Mouse (Mus musculus) heart, embryonic 12.5 days (tissue): Measurements from ENCODE around the gene Spsb1. TPM values are rescaled to one million over a fixed set of nuclear protein-coding genes. Genes with fewer than 3 reads are reported as not detected.

Experiments used
- ATAC-seq: fragments of 200-750 bp; cut with Nextera tagmentation; 2 replicates; pipeline ENCODE4 v1.8.0; 2017; ENCODE audit warnings: moderate TSS enrichment, moderate library complexity; ENCODE audit not compliant: insufficient number of reproducible peaks, low FRiP score
- H3K27ac ChIP-seq: fragments of 300-500 bp; sonication (generic); 2 replicates; pipeline ENCODE4 v1.5.1; 2016; ENCODE audit warnings: mild to moderate bottlenecking, moderate library complexity; ENCODE audit not compliant: poor library complexity, severe bottlenecking
- H3K27me3 ChIP-seq: fragments of 300-500 bp; sonication (generic); replicated peaks from 2 replicates; pipeline ENCODE4 v1.6.1; 2016; ENCODE audit warnings: mild to moderate bottlenecking, moderate library complexity
- H3K36me3 ChIP-seq: fragments of 300-500 bp; sonication (generic); 2 replicates; pipeline ENCODE4 v1.6.1; 2016; ENCODE audit warnings: mild to moderate bottlenecking, moderate library complexity
- H3K4me1 ChIP-seq: fragments of 300-500 bp; sonication (generic); replicated peaks from 2 replicates; pipeline ENCODE4 v1.6.1; 2016; ENCODE audit warnings: mild to moderate bottlenecking
- H3K4me2 ChIP-seq: fragments of 300-500 bp; sonication (generic); 2 replicates; pipeline ENCODE4 v1.6.1; 2016; ENCODE audit warnings: mild to moderate bottlenecking, moderate library complexity
- H3K4me3 ChIP-seq: fragments of 300-500 bp; sonication (generic); 2 replicates; pipeline ENCODE4 v1.5.1; 2016; ENCODE audit warnings: mild to moderate bottlenecking
- H3K9ac ChIP-seq: fragments of 300-500 bp; sonication (generic); 2 replicates; pipeline ENCODE4 v1.6.1; 2016; ENCODE audit warnings: mild to moderate bottlenecking, moderate library complexity
- H3K9me3 ChIP-seq: fragments of 300-500 bp; sonication (generic); replicated peaks from 2 replicates; pipeline ENCODE4 v1.6.1; 2016; ENCODE audit warnings: mild to moderate bottlenecking, moderate library complexity
- WGBS: fragments of 180-500 bp; shearing (Covaris S2); methylation state at CpG from one replicate; pipeline ENCODE4 v1.1.7; 2016; 5-methylcytosine and 5-hydroxymethylcytosine counted together
- polyA plus RNA-seq: library from polyadenylated mRNA; unstranded; fragments of >200 nt; fragmentation: Nextera tagmentation; extraction: Ambion mirVana; gene quantifications from 2 replicates; pipeline ENCODE4 v1.2.1, GENCODE M21; 2016

The Spsb1 gene
- polyA plus RNA-seq: 5.4 and 5.7 TPM in 2 replicates

DNA sequence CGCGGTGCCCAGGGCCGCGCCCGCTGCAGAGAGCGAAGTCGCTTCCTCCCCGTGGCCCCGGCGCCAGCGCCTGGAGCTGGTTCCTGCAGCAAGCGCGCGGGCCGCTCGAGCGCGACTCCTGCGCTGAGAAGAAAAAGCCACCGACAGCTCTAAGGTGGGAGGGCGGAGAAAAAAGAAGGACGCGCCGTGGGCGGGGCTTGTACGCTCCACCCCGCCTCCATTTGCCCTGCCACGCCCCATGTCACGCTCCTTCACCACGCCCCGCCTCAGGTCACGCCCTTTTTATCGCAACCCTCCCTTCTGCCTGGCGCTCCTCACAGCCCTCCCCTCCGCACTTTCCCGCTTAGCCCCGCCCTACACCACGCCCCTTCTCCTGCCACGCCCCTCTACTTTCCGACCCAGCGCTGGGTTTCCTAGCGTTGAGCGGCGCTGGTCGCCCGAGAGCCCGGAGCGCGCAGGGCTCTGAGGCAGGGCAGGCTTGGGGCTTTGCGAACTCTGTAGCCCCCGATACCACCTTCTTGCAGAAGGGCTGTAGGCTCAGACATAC is at the start of gene Spsb1:
Gene Spsb1 (minus strand): TSS at position 151 of the 547 bp plus-strand sequence.
- Histone ChIP-seq H3K36me3 (no peaks in the 10 kb centered on the region), H3K4me1 (peaks cover 16% of the 10 kb centered on the region), H3K9ac (peak within 1 kb of the TSS; percentile 75), H3K27me3 (peaks cover 35% of the 10 kb centered on the region), H3K4me3 (peak within 1 kb of the TSS; percentile 66), H3K9me3 (no peaks in the 10 kb centered on the region), H3K4me2 (peak within 1 kb of the TSS; percentile 96), H3K27ac (peak within 1 kb of the TSS; percentile 44)
- WGBS: under 1% methylated on average over 48 of the region's 51 CpGs
- peak; percentile 94 for ATAC-seq

DNA sequence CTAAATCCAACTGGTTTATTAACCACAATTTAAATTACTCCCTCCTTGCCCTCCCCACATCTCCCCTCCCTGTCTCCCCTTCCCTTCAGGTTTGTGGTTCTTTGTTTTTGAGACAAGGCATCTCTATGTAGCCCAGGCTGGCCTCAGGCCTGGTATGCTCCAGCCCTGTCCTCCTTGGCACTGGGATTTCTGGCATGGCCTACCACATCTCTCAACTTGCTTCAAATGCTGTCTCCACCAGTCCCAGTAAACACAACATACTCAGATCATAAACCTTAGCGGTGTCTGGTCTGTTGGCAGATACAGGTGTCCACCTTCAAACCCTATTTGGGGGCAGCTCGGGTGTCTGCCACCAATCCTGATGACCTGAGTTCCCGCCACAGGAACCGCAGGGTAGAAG is 48.8 kb upstream of the Spsb1 start:
- Histone ChIP-seq H3K4me1 (peaks cover 51% of the 10 kb centered on the region), H3K9me3 (no peaks in the 10 kb centered on the region; the same call in 1 of the 2 replicates), H3K27me3 (no peaks in the 10 kb centered on the region), H3K36me3 (peaks cover 7% of the 10 kb centered on the region; the same call in 1 of the 2 replicates), H3K4me3 (no peak overlapping the region), H3K9ac (no peak overlapping the region), H3K4me2 (no peak overlapping the region), H3K27ac (no peak overlapping the region)
- no peak for ATAC-seq
- whole genome bisulfite sequencing: 95% methylated on average over 4 of the region's 4 CpGs

DNA sequence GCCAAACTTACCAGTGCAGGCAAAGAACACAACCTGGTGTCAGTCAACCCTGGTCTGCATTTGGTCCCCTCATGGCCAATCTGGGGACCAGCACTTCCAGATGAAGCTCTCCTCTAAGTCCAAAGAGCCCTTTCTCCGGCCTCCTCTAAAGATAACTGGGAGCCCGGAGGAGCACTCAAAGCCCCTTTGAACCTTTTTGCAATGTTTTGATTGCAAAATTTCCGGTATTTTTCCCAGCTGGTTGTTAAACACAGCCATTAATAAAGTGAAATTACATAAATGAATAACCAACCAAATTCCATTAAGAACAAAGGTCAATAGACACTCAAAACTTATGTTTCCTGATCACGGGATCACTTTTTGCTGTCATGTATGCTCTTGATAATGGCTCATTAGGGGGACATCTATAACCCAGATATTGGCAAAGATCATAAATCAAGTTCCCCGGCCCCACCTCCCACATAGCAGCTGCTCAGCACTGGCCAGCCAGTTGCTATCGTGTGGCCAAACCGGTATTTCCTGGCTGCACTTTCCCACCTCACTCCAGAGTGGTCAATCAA is 48.3 kb upstream of the Spsb1 start:
- Histone ChIP-seq H3K27ac (no peak overlapping the region), H3K9me3 (no peaks in the 10 kb centered on the region; the same call in 1 of the 2 replicates), H3K27me3 (no peaks in the 10 kb centered on the region), H3K4me2 (no peak overlapping the region), H3K4me1 (peaks cover 50% of the 10 kb centered on the region), H3K4me3 (no peak overlapping the region), H3K9ac (no peak overlapping the region), H3K36me3 (peaks cover 7% of the 10 kb centered on the region; the same call in 1 of the 2 replicates)
- ATAC-seq: no peak
- WGBS: 55% methylated on average over 7 of the region's 7 CpGs

GRCm38 (mm10) chr4:150002021-150002528 is 47.2 kb upstream of the Spsb1 start:
- Histone ChIP-seq H3K9me3 (no peaks in the 10 kb centered on the region; the same call in 1 of the 2 replicates), H3K27ac (peak overlapping the region; percentile 29; the same call in 1 of the 2 replicates), H3K4me1 (peaks cover 44% of the 10 kb centered on the region), H3K9ac (0 out of 2 replicates have a peak overlapping the region, but pooled peaks have one; percentile 2), H3K36me3 (peaks cover 7% of the 10 kb centered on the region; the same call in 1 of the 2 replicates), H3K27me3 (no peaks in the 10 kb centered on the region), H3K4me2 (peak overlapping the region; percentile 22; the same call in 1 of the 2 replicates), H3K4me3 (no peak overlapping the region)
- 30% methylated on average over 12 of the region's 12 CpGs for WGBS
- no peak for ATAC-seq

- 53% methylated on average over 10 of the region's 10 CpGs for WGBS
- peak overlapping the region; percentile 29; the same call in 1 of the 2 replicates for H3K27ac ChIP-seq
- H3K4me3 ChIP-seq: no peak overlapping the region
- H3K4me1 ChIP-seq: peaks cover 49% of the 10 kb centered on the region
- ATAC-seq: no peak
- H3K4me2 ChIP-seq: no peak overlapping the region
- no peaks in the 10 kb centered on the region; the same call in 1 of the 2 replicates for H3K9me3 ChIP-seq
- H3K27me3 ChIP-seq: no peaks in the 10 kb centered on the region
- peaks cover 7% of the 10 kb centered on the region; the same call in 1 of the 2 replicates for H3K36me3 ChIP-seq
- no peak overlapping the region for H3K9ac ChIP-seq
These were observed 46.5 kb upstream of the Spsb1 start for GRCm38 (mm10) chr4:150001221-150001860.

DNA sequence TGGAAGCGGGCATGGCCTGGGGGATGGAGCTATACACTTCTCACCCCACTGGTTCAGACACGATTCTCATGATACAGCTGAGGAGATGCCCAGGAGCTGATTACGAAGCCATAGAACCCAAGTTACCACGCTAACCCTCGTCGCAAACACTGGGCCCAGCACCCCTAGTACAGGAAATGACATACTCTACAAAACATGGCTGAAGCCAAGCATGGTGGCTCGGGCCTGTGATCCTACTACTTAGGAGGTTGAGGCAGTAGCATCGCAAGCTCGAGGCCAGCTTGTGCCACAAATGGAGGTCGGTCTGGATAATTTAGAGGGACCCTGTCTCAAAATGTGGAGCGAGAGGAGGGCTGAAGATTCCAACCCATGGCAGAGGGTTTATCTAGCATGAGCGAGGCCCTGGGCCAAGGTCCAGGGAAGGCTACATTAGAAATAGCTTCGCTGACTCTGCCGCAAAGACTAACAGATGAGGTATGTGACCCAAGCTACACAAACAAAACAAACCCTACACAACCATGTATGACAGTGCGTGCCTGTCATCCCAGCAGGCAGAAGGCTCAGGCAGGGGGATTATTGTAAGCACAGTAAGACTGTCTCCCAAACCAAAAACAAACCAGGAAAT is 45.2 kb upstream of the Spsb1 start:
- ATAC-seq: no peak
- H3K4me3 ChIP-seq: no peak overlapping the region
- no peak overlapping the region for H3K27ac ChIP-seq
- peaks cover 49% of the 10 kb centered on the region for H3K4me1 ChIP-seq
- no peak overlapping the region for H3K9ac ChIP-seq
- H3K27me3 ChIP-seq: no peaks in the 10 kb centered on the region
- no peaks in the 10 kb centered on the region for H3K36me3 ChIP-seq
- WGBS: 81% methylated on average over 15 of the region's 15 CpGs
- no peaks in the 10 kb centered on the region; the same call in 1 of the 2 replicates for H3K9me3 ChIP-seq
- H3K4me2 ChIP-seq: no peak overlapping the region

- no peak for ATAC-seq
- Histone ChIP-seq H3K4me1 (peaks cover 47% of the 10 kb centered on the region), H3K4me3 (no peak overlapping the region), H3K9ac (no peak overlapping the region), H3K9me3 (no peaks in the 10 kb centered on the region), H3K4me2 (no peak overlapping the region), H3K27me3 (no peaks in the 10 kb centered on the region), H3K36me3 (no peaks in the 10 kb centered on the region), H3K27ac (no peak overlapping the region)
- 71% methylated on average over 9 of the region's 9 CpGs for WGBS
These were observed 44.7 kb upstream of the Spsb1 start for GRCm38 (mm10) chr4:149999510-149999900.

DNA sequence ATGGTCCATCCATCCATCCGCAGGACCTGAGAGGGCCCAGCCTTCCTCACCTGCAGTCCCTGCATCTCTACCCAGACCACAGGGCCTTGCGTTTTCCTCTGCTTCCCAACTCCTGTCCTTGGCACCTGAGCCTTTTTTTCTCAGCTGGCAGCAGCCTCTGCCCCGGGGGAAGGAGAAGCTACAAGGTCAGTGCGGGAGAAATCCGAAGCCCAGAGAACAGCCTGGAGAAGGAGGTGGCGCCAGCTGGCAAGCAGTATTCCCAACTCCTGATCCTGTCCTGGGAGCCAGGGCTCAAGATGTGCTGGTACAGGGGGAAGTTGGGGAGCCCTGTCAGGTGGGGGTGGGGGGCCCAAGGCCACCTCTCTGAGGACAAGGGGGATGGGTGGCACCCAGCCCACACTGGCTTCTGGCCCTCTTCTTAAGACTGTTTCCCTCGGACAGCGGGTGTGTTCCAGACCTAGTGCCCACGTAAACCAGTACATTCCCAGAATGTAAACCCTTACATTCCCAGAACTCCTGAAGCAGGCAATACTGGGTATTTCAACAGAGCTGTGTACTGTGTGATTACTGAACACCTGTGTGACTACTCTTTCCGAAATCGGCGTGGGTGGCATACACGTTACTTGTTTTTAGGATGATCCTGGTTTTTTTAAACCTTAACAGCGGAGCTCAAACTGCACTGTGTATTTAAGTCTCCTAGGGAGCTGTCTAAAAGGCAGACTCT is 44.1 kb upstream of the Spsb1 start:
- no peak overlapping the region for H3K9ac ChIP-seq
- no peak overlapping the region for H3K27ac ChIP-seq
- WGBS: 86% methylated on average over 14 of the region's 14 CpGs
- H3K4me1 ChIP-seq: peaks cover 47% of the 10 kb centered on the region
- no peak for ATAC-seq
- no peak overlapping the region for H3K4me2 ChIP-seq
- no peaks in the 10 kb centered on the region for H3K27me3 ChIP-seq
- no peaks in the 10 kb centered on the region for H3K9me3 ChIP-seq
- H3K4me3 ChIP-seq: no peak overlapping the region
- no peaks in the 10 kb centered on the region for H3K36me3 ChIP-seq

GRCm38 (mm10) chr4:149997999-149998398 is 43.2 kb upstream of the Spsb1 start:
- H3K27me3 ChIP-seq: no peaks in the 10 kb centered on the region
- peaks cover 46% of the 10 kb centered on the region for H3K4me1 ChIP-seq
- 67% methylated on average over 10 of the region's 10 CpGs for WGBS
- no peak for ATAC-seq
- H3K9ac ChIP-seq: no peak overlapping the region
- H3K36me3 ChIP-seq: no peaks in the 10 kb centered on the region
- no peak overlapping the region for H3K4me3 ChIP-seq
- H3K4me2 ChIP-seq: no peak overlapping the region
- no peak overlapping the region for H3K27ac ChIP-seq
- H3K9me3 ChIP-seq: no peaks in the 10 kb centered on the region

DNA sequence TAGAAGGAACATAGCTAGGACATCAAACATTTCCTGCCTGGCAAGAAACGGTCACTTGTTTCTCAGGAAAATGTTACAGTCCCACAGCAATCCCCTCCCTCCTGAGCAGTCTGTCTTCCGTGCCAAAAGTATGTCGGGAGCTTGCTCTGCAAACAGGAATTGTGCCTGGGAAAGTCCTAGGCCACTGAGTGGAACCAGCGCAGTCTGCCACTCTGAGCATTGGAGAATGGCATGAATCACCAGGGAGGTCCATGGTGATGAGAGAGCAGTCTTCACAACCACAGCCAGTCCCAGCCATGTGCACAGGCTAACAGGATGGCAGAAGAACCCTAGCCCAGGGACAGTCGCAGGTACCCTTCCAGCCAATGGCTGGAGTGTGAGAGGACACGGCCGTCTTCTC is 41.6 kb upstream of the Spsb1 start:
- Histone ChIP-seq H3K4me1 (peaks cover 30% of the 10 kb centered on the region), H3K27me3 (no peaks in the 10 kb centered on the region), H3K36me3 (no peaks in the 10 kb centered on the region), H3K4me2 (no peak overlapping the region), H3K9me3 (no peaks in the 10 kb centered on the region), H3K9ac (no peak overlapping the region), H3K27ac (no peak overlapping the region), H3K4me3 (no peak overlapping the region)
- no peak for ATAC-seq
- WGBS: 68% methylated on average over 7 of the region's 7 CpGs
